Mouse (Mus musculus): ENCODE data around the gene Gdpd5. TPM values are rescaled to one million over a fixed set of nuclear protein-coding genes. Genes with fewer than 3 reads are reported as not detected.

The Gdpd5 gene
- polyA plus RNA-seq, 1 experiment from 2014 or later: 11.2 TPM

GRCm38 (mm10) chr7:99405386-99406155, 24.4 kb downstream of the Gdpd5 start:
- no peak overlapping the region for H3K4me2 ChIP-seq
- H3K4me3 ChIP-seq (replicated peaks): no peak overlapping the region
- 0 out of 2 replicates have a peak overlapping the region, but pooled peaks have one; percentile 35 for H3K27ac ChIP-seq
- H3K36me3 ChIP-seq: no peaks in the 10 kb centered on the region
- H3K4me1 ChIP-seq (replicated peaks): peaks cover 40% of the 10 kb centered on the region
- WGBS: 23% methylated on average over 8 of the region's 8 CpGs
- no peak for ATAC-seq (ENCODE audit: insufficient number of reproducible peaks, insufficient read depth, low FRiP score, low TSS enrichment, low read depth)
- no peaks in the 10 kb centered on the region for H3K27me3 ChIP-seq
- H3K9ac ChIP-seq (replicated peaks): no peak overlapping the region
- no peaks in the 10 kb centered on the region for H3K9me3 ChIP-seq

GRCm38 (mm10) chr7:99407598-99407997, 26.4 kb downstream of the Gdpd5 start:
- Histone ChIP-seq H3K9ac (replicated peaks) (no peak overlapping the region), H3K27me3 (no peaks in the 10 kb centered on the region), H3K4me1 (replicated peaks) (peaks cover 39% of the 10 kb centered on the region), H3K9me3 (no peaks in the 10 kb centered on the region), H3K27ac (no peak overlapping the region), H3K4me2 (no peak overlapping the region), H3K36me3 (no peaks in the 10 kb centered on the region), H3K4me3 (replicated peaks) (no peak overlapping the region)
- 70% methylated on average over 2 of the region's 2 CpGs for WGBS
- no peak for ATAC-seq (ENCODE audit: insufficient number of reproducible peaks, insufficient read depth, low FRiP score, low TSS enrichment, low read depth)

- H3K4me2 ChIP-seq: no peak overlapping the region
- H3K9me3 ChIP-seq: no peaks in the 10 kb centered on the region
- H3K9ac ChIP-seq (replicated peaks): no peak overlapping the region
- peak overlapping the region; percentile 12; the same call in 1 of the 2 replicates for H3K27ac ChIP-seq
- ATAC-seq (ENCODE audit: insufficient number of reproducible peaks, insufficient read depth, low FRiP score, low TSS enrichment, low read depth): no peak
- no peaks in the 10 kb centered on the region for H3K27me3 ChIP-seq
- no peaks in the 10 kb centered on the region for H3K36me3 ChIP-seq
- 66% methylated on average over 8 of the region's 8 CpGs for WGBS
- no peak overlapping the region for H3K4me3 ChIP-seq (replicated peaks)
- H3K4me1 ChIP-seq (replicated peaks): peaks cover 34% of the 10 kb centered on the region
Observed at GRCm38 (mm10) chr7:99409441-99410222, 28.4 kb downstream of the Gdpd5 start.

GRCm38 (mm10) chr7:99410315-99410714, 29.1 kb downstream of the Gdpd5 start:
- Histone ChIP-seq H3K9me3 (no peaks in the 10 kb centered on the region), H3K9ac (replicated peaks) (no peak overlapping the region), H3K4me2 (no peak overlapping the region), H3K27ac (no peak overlapping the region), H3K4me3 (replicated peaks) (no peak overlapping the region), H3K4me1 (replicated peaks) (peaks cover 34% of the 10 kb centered on the region), H3K36me3 (no peaks in the 10 kb centered on the region), H3K27me3 (no peaks in the 10 kb centered on the region)
- no peak for ATAC-seq (ENCODE audit: insufficient number of reproducible peaks, insufficient read depth, low FRiP score, low TSS enrichment, low read depth)
- 73% methylated on average over 9 of the region's 9 CpGs for WGBS

DNA sequence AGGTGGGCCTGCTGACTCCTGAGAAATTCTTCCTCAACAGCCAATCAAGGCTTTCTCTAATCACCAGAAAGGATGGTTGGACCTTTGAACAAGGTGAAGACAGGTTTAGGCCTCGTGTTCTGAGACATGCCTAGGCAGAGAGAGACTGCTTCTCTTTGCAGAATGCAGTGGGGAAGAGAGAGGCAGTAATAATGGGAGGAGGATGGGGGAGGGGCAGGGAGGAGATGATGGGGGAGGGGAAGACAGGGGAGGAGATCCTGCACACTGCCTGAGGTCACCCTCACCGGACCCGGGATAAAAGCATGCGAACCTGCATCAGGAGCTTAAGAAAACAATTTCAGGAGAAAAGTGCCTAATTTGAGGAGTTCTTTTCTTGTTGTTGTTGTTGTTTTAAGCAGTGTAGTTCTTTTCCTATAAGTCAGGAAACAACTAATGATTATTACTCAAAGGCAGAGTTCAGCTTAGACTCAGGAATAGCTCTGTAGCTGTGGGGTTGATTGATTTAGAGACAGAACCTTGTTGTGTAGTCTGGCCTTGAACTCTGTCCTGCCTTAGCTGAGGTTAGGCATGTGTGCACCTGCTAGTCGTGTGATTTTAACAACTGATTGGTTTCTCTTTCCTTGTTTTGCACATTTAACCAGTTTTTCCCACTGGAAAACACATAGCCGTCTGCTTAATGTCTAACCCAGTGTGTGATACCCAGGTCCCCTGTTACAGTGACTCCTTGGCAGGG, 30.0 kb downstream of the Gdpd5 start:
- H3K9ac ChIP-seq (replicated peaks): no peak overlapping the region
- H3K27ac ChIP-seq: 0 out of 2 replicates have a peak overlapping the region, but pooled peaks have one; percentile 23
- no peaks in the 10 kb centered on the region for H3K36me3 ChIP-seq
- no peak overlapping the region for H3K4me3 ChIP-seq (replicated peaks)
- H3K4me1 ChIP-seq (replicated peaks): peaks cover 28% of the 10 kb centered on the region
- 44% methylated on average over 6 of the region's 6 CpGs for WGBS
- no peaks in the 10 kb centered on the region for H3K9me3 ChIP-seq
- no peak overlapping the region for H3K4me2 ChIP-seq
- no peak for ATAC-seq (ENCODE audit: insufficient number of reproducible peaks, insufficient read depth, low FRiP score, low TSS enrichment, low read depth)
- no peaks in the 10 kb centered on the region for H3K27me3 ChIP-seq

DNA sequence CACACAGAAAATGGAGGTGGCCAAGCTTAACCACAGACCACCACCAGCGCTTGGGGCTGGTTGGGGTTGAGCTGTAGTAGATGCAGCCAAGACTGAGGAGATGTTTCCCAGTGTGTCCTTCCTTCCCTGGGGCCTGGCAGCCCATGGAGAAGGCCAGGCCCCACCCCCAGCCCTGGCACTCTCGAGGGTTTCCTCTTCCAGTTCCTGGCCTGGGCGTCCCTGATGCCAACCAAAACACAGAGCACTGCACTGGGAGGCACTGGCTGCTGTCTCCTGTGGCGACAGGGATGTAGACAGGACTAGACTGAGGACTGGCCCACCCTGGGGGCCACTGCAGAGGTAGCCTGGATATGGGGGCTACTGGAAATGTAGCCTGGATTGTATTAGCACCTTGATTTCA, 33.8 kb downstream of the Gdpd5 start:
- no peaks in the 10 kb centered on the region for H3K27me3 ChIP-seq
- H3K4me1 ChIP-seq (replicated peaks): peaks cover 10% of the 10 kb centered on the region
- ATAC-seq (ENCODE audit: insufficient number of reproducible peaks, insufficient read depth, low FRiP score, low TSS enrichment, low read depth): no peak
- H3K9me3 ChIP-seq: no peaks in the 10 kb centered on the region
- no peak overlapping the region for H3K4me3 ChIP-seq (replicated peaks)
- no peak overlapping the region for H3K27ac ChIP-seq
- no peaks in the 10 kb centered on the region for H3K36me3 ChIP-seq
- no peak overlapping the region for H3K9ac ChIP-seq (replicated peaks)
- WGBS: 84% methylated on average over 4 of the region's 4 CpGs
- H3K4me2 ChIP-seq: no peak overlapping the region

DNA sequence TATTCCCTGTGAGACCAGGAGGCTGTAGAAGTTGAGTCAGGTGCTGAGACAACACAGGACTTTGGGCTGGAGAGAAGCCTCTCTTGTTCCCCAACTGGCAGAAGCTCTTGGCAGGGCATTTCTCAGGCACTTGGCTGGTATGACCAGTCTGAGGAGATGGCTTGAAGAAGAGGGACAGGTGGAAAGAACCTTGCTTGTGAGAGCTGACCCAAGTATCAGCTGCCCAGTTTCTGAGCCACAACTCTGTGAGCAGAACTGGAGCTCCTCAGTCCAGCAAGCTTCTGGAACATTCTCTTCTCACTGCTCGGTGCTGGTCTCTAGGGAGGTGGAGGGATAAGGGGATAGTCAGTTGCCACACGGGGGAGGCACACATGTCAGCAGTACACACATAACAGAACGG, 38.1 kb downstream of the Gdpd5 start:
- WGBS: 84% methylated on average over 3 of the region's 3 CpGs
- ATAC-seq (ENCODE audit: insufficient number of reproducible peaks, insufficient read depth, low FRiP score, low TSS enrichment, low read depth): no peak

GRCm38 (mm10) chr7:99421006-99421405, 39.8 kb downstream of the Gdpd5 start:
- H3K9ac ChIP-seq (replicated peaks): no peak overlapping the region
- WGBS: 70% methylated on average over 6 of the region's 6 CpGs
- ATAC-seq (ENCODE audit: insufficient number of reproducible peaks, insufficient read depth, low FRiP score, low TSS enrichment, low read depth): no peak

More for the DNA sequence above, 38.1 kb downstream of the Gdpd5 start:
- Histone ChIP-seq H3K9ac (replicated peaks) (no peak overlapping the region), H3K27me3 (no peaks in the 10 kb centered on the region), H3K27ac (no peak overlapping the region), H3K4me1 (replicated peaks) (peaks cover 29% of the 10 kb centered on the region), H3K9me3 (no peaks in the 10 kb centered on the region), H3K4me2 (no peak overlapping the region), H3K4me3 (replicated peaks) (no peak overlapping the region), H3K36me3 (no peaks in the 10 kb centered on the region)

GRCm38 (mm10) chr7:99424538-99425155, 43.4 kb downstream of the Gdpd5 start:
- H3K4me1 ChIP-seq (replicated peaks): peaks cover 55% of the 10 kb centered on the region
- peaks cover 5% of the 10 kb centered on the region; the same call in 1 of the 2 replicates for H3K27me3 ChIP-seq
- H3K27ac ChIP-seq: peak overlapping the region; percentile 75
- ATAC-seq (ENCODE audit: insufficient number of reproducible peaks, insufficient read depth, low FRiP score, low TSS enrichment, low read depth): no peak
- H3K9ac ChIP-seq (replicated peaks): no peak overlapping the region
- no peak overlapping the region for H3K4me3 ChIP-seq (replicated peaks)
- no peaks in the 10 kb centered on the region for H3K36me3 ChIP-seq
- no peak overlapping the region for H3K4me2 ChIP-seq
- no peaks in the 10 kb centered on the region for H3K9me3 ChIP-seq
- WGBS: 22% methylated on average over 8 of the region's 8 CpGs

More at GRCm38 (mm10) chr7:99421006-99421405, 39.8 kb downstream of the Gdpd5 start:
- Histone ChIP-seq H3K27ac (0 out of 2 replicates have a peak overlapping the region, but pooled peaks have one; percentile 37), H3K4me1 (replicated peaks) (peaks cover 43% of the 10 kb centered on the region), H3K36me3 (no peaks in the 10 kb centered on the region), H3K4me3 (replicated peaks) (no peak overlapping the region), H3K27me3 (no peaks in the 10 kb centered on the region), H3K9me3 (no peaks in the 10 kb centered on the region), H3K4me2 (no peak overlapping the region)

DNA sequence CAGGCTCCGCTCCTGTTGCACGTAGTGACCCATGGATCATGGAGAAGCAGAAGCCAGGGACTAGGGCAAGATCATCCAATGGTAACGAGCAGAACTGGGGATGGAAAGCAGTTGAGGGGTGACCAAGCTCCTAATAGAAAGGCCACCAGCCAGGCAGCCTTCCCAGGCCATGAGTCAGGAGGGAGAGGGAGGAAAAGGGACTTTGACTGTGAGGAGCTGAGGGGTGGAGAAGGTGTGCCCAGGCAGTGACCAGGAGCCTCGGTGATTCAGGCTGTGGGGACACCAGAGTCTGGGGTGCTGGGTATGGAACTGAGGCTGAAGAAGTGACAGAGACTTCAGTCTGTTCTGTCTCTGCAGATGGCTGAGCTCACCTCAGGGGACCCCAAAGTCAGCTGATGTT, 44.5 kb downstream of the Gdpd5 start:
- WGBS: 84% methylated on average over 4 of the region's 4 CpGs
- no peaks in the 10 kb centered on the region for H3K36me3 ChIP-seq
- peaks cover 5% of the 10 kb centered on the region; the same call in 1 of the 2 replicates for H3K27me3 ChIP-seq
- no peak overlapping the region for H3K27ac ChIP-seq
- no peak overlapping the region for H3K4me2 ChIP-seq
- H3K9ac ChIP-seq (replicated peaks): no peak overlapping the region
- no peak overlapping the region for H3K4me3 ChIP-seq (replicated peaks)
- H3K9me3 ChIP-seq: no peaks in the 10 kb centered on the region
- H3K4me1 ChIP-seq (replicated peaks): peaks cover 53% of the 10 kb centered on the region
- ATAC-seq (ENCODE audit: insufficient number of reproducible peaks, insufficient read depth, low FRiP score, low TSS enrichment, low read depth): no peak
